Mouse (Mus musculus) neutrophil, adult 65 days (primary cell): ENCODE measurements around the gene Tnfrsf18. TPM values are rescaled to one million over a fixed set of nuclear protein-coding genes. Genes with fewer than 3 reads are reported as not detected.

Source experiments
- total RNA-seq: library from RNA; stranded (reverse); gene quantifications from 2 replicates; pipeline ENCODE4 v1.2.4, GENCODE M21; 2023

Gene Tnfrsf18
- 3.5 and 6.8 TPM in 2 replicates for total RNA-seq

DNA sequence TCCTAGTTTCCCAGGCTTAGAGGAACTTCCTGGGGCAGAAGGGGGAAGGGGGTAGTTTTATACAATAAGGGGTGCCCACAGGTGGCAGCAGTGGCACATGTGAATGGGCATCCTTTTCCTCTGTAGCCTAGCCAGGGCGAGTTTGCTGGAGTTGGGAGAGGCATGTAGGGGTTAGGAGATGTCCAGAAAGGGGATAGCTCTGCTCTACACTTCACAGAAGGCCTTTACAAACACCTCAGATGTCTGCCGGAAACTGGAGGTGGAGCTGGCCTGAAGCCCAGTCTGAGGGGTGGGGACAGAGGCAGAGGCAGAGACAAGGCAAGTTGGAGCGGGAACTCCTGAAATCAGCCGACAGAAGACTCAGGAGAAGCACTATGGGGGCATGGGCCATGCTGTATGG is at the start of gene Tnfrsf18:
Gene Tnfrsf18 (plus strand): TSS at position 152 of the 400 bp plus-strand sequence.

GRCm38 (mm10) chr4:155992241-155992905 is 33.6 kb upstream of the Tnfrsf18 start, which contains the start of the genes B3galt6 and Sdf4:
Gene B3galt6, minus strand, starts transcription at chr4:155992649.
Gene Sdf4, plus strand, starts transcription at chr4:155992872.

DNA sequence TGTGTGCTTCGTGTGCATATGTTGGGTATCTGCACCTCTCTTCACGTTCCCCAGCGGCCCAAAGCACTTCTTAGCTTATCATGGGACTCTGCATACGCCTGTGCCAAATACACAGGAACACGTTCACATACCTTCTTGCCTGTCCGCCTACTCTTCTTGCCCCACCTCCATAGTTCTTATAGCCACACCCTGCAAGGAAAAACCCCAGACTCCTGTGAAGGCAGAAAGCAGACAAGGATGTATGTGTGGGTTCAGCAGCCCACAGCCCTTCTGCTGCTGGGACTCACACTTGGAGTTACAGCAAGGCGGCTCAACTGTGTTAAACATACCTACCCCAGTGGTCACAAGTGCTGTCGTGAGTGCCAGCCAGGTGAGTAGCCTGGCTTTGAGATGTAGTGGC is 12.3 kb upstream of the Tnfrsf18 start, which contains the start of gene Tnfrsf4:
Gene Tnfrsf4 (plus strand): TSS at position 207 of the 400 bp plus-strand sequence.

GRCm38 (mm10) chr4:156059261-156059660 is 33.3 kb downstream of the Tnfrsf18 start, which contains the start of gene Ttll10:
Gene Ttll10, minus strand, starts transcription at chr4:156059414.

Other genes with a start within 250 kb of the Tnfrsf18 start
- not detected in 2 replicates for gene Tmem88b, start 240.3 kb upstream of the Tnfrsf18 start, total RNA-seq
- not detected in 2 replicates for gene Ankrd65, start 235.7 kb upstream of the Tnfrsf18 start, total RNA-seq
- 45.0 and 61.8 TPM in 2 replicates for gene Mrpl20, start 223.3 kb upstream of the Tnfrsf18 start, total RNA-seq
- 162 and 225 TPM in 2 replicates for gene Ccnl2, start 213.7 kb upstream of the Tnfrsf18 start, total RNA-seq
- gene Aurkaip1, start 194.9 kb upstream of the Tnfrsf18 start, total RNA-seq = 98.0 and 129 TPM in 2 replicates
- 0.23 and 1.3 TPM in 2 replicates for gene Mxra8, start 186.5 kb upstream of the Tnfrsf18 start, total RNA-seq
- gene Dvl1, start 178.8 kb upstream of the Tnfrsf18 start, total RNA-seq = 49.9 and 68.5 TPM in 2 replicates
- 2.3 and 2.6 TPM in 2 replicates for gene Tas1r3, start 162.8 kb upstream of the Tnfrsf18 start, total RNA-seq
- 20.5 and 22.6 TPM in 2 replicates for gene Cptp, start 156.7 kb upstream of the Tnfrsf18 start, total RNA-seq
- 31.9 and 42.4 TPM in 2 replicates for gene Ints11, start 156.6 kb upstream of the Tnfrsf18 start, total RNA-seq
- 10.6 and 10.8 TPM in 2 replicates for gene Pusl1, start 134.4 kb upstream of the Tnfrsf18 start, total RNA-seq
- 55.0 and 80.6 TPM in 2 replicates for gene Acap3, start 134.3 kb upstream of the Tnfrsf18 start, total RNA-seq
- 100 and 130 TPM in 2 replicates for gene Ube2j2, start 82.3 kb upstream of the Tnfrsf18 start, total RNA-seq
- 18.1 and 25.1 TPM in 2 replicates for gene C1qtnf12, start 63.8 kb upstream of the Tnfrsf18 start, total RNA-seq
- 1.6 and 1.9 TPM in 2 replicates for gene B3galt6, start 33.5 kb upstream of the Tnfrsf18 start, total RNA-seq
- gene Sdf4, start 33.3 kb upstream of the Tnfrsf18 start, total RNA-seq = 101 and 115 TPM in 2 replicates
- gene Tnfrsf4, start 12.3 kb upstream of the Tnfrsf18 start, total RNA-seq = 1.5 and 2.1 TPM in 2 replicates
- not detected in 2 replicates for gene Ttll10, start 33.2 kb downstream of the Tnfrsf18 start, total RNA-seq
- 12.2 and 12.7 TPM in 2 replicates for gene 9430015G10Rik, start 83.8 kb downstream of the Tnfrsf18 start, total RNA-seq
- 0.18 and 0.35 TPM in 2 replicates for gene Rnf223, start 104.3 kb downstream of the Tnfrsf18 start, total RNA-seq
- gene Agrn, start 171.3 kb downstream of the Tnfrsf18 start, total RNA-seq = 17.6 and 18.5 TPM in 2 replicates
- 10.6 and 19.0 TPM in 2 replicates for gene Isg15, start 174.7 kb downstream of the Tnfrsf18 start, total RNA-seq
- gene AW011738, start 177.1 kb downstream of the Tnfrsf18 start, total RNA-seq = 5.9 and 7.6 TPM in 2 replicates
- gene Perm1, start 189.7 kb downstream of the Tnfrsf18 start, total RNA-seq = not detected in 2 replicates
- gene Plekhn1, start 208.7 kb downstream of the Tnfrsf18 start, total RNA-seq = 13.2 and 19.2 TPM in 2 replicates
- 18.4 and 27.6 TPM in 2 replicates for gene Noc2l, start 209.8 kb downstream of the Tnfrsf18 start, total RNA-seq
- gene Samd11, start 229.5 kb downstream of the Tnfrsf18 start, total RNA-seq = 3.5 and 6.7 TPM in 2 replicates